Mouse (Mus musculus) MEL (cell line): ENCODE data around the gene Fam43a. TPM values are rescaled to one million over a fixed set of nuclear protein-coding genes. Genes with fewer than 3 reads are reported as not detected.

Experiments
- DNase-seq: peaks from one replicate; pipeline ENCODE4 v3.0.0; 2011; ENCODE audit warnings: low read depth, low spot score
- H3K27ac ChIP-seq: 2 replicates; pipeline ENCODE4 v1.5.1; 2012; ENCODE audit warnings: low read depth, mild to moderate bottlenecking, control low read depth, low read length, moderate library complexity; ENCODE audit not compliant: control insufficient read depth
- H3K27me3 ChIP-seq, 2 experiments: fragments of 150-350 bp in 1 of 2; sonication (generic) in 1 of 2; 2 replicates each; pipeline ENCODE4 v1.6.1; 2012; ENCODE audit warnings: low read length in 2 of 2, mild to moderate bottlenecking in 2 of 2, improper control_type of control experiment in 1 of 2, moderate library complexity in 1 of 2; ENCODE audit not compliant: insufficient read depth in 2 of 2, control insufficient read depth in 1 of 2
- H3K36me3 ChIP-seq, 2 experiments: 2 replicates each; pipeline ENCODE4 v1.6.1; 2012 to 2014; ENCODE audit warnings: low read length in 2 of 2, improper control_type of control experiment in 1 of 2, inconsistent platforms in 1 of 2, mild to moderate bottlenecking in 1 of 2; ENCODE audit not compliant: insufficient read depth in 2 of 2, control insufficient read depth in 1 of 2
- H3K4me1 ChIP-seq, 2 experiments: fragments of 150-350 bp in 1 of 2; sonication (generic) in 1 of 2; 2 replicates each; pipeline ENCODE4 v1.6.1; 2012; ENCODE audit warnings: low read length in 2 of 2, improper control_type of control experiment in 1 of 2, mild to moderate bottlenecking in 1 of 2; ENCODE audit not compliant: insufficient read depth in 2 of 2, control insufficient read depth in 1 of 2
- H3K4me3 ChIP-seq, 2 experiments: fragments of 150-350 bp in 1 of 2; sonication (generic) in 1 of 2; 2 replicates each; pipeline ENCODE4 v1.5.1; 2012; ENCODE audit warnings: low read depth in 2 of 2, low read length in 2 of 2, mild to moderate bottlenecking in 2 of 2, moderate library complexity in 2 of 2, control low read depth in 1 of 2, improper control_type of control experiment in 1 of 2; ENCODE audit not compliant: control insufficient read depth in 1 of 2, insufficient read depth in 1 of 2
- H3K79me2 ChIP-seq: 2 replicates; pipeline ENCODE4 v1.6.1; 2012; ENCODE audit warnings: mild to moderate bottlenecking, low read length, moderate library complexity; ENCODE audit not compliant: control insufficient read depth, poor library complexity, insufficient read depth
- H3K9ac ChIP-seq: 2 replicates; pipeline ENCODE4 v1.6.1; 2012; ENCODE audit warnings: low read depth, mild to moderate bottlenecking, control low read depth, low read length, moderate library complexity; ENCODE audit not compliant: control insufficient read depth, poor library complexity, severe bottlenecking
- H3K9me3 ChIP-seq: fragments of 150-350 bp; sonication (generic); replicated peaks from 2 replicates; pipeline ENCODE4 v1.6.1; 2012; ENCODE audit warnings: mild to moderate bottlenecking, low read length, improper control_type of control experiment, moderate library complexity; ENCODE audit not compliant: insufficient read depth
- CTCF ChIP-seq, 3 experiments: IDR thresholded peaks in 2 of 3; conservative IDR thresholded peaks in 1 of 3; 2 replicates each; pipeline ENCODE4 v1.5.1; 2011 to 2012; ENCODE audit warnings: low read length in 3 of 3, low read depth in 2 of 3, mild to moderate bottlenecking in 2 of 3, improper control_type of control experiment in 1 of 3, inconsistent platforms in 1 of 3, mixed read lengths in 1 of 3, moderate library complexity in 1 of 3; ENCODE audit not compliant: control insufficient read depth in 1 of 3, insufficient read depth in 1 of 3, poor library complexity in 1 of 3, severe bottlenecking in 1 of 3
- GABPA ChIP-seq: IDR thresholded peaks from 2 replicates; pipeline ENCODE4 v1.6.1; 2012; ENCODE audit warnings: low read depth, mild to moderate bottlenecking, inconsistent platforms, low read length, improper control_type of control experiment, moderate library complexity
- MAFK ChIP-seq: IDR thresholded peaks from 2 replicates; pipeline ENCODE4 v1.6.1; 2011; ENCODE audit warnings: low read depth, mild to moderate bottlenecking, low read length, improper control_type of control experiment, borderline replicate concordance
- MAX ChIP-seq: IDR thresholded peaks from 2 replicates; pipeline ENCODE4 v1.6.1; 2011; ENCODE audit warnings: low read length, improper control_type of control experiment
- MXI1 ChIP-seq: IDR thresholded peaks from 2 replicates; pipeline ENCODE4 v1.6.1; 2011; ENCODE audit warnings: mild to moderate bottlenecking, low read depth, low read length, improper control_type of control experiment
- MYC ChIP-seq: IDR thresholded peaks from 2 replicates; pipeline ENCODE4 v1.6.1; 2011; ENCODE audit warnings: low read depth, mild to moderate bottlenecking, low read length, improper control_type of control experiment, moderate library complexity
- NRF1 ChIP-seq: IDR thresholded peaks from 2 replicates; pipeline ENCODE4 v1.6.1; 2014; ENCODE audit warnings: low read depth, mild to moderate bottlenecking, inconsistent platforms, low read length, improper control_type of control experiment, moderate library complexity; ENCODE audit not compliant: poor library complexity, insufficient read depth, severe bottlenecking
- POLR2AphosphoS5 ChIP-seq: IDR thresholded peaks from 2 replicates; pipeline ENCODE4 v1.6.1; 2012; ENCODE audit warnings: low read depth, borderline replicate concordance, mild to moderate bottlenecking, inconsistent platforms, low read length, moderate library complexity, mixed read lengths
- SMC3 ChIP-seq: IDR thresholded peaks from 2 replicates; pipeline ENCODE4 v1.6.1; 2011; ENCODE audit warnings: low read depth, low read length, improper control_type of control experiment
- ZMIZ1 ChIP-seq: IDR thresholded peaks from 2 replicates; pipeline ENCODE4 v1.6.1; 2012; ENCODE audit warnings: low read depth, mild to moderate bottlenecking, inconsistent platforms, low read length, improper control_type of control experiment, moderate library complexity
- polyA plus RNA-seq, 2 experiments: library from polyadenylated mRNA; stranded (reverse) in 1 of 2; unstranded in 1 of 2; fragments of >175 nt in 1 of 2; fragments of >200 nt in 1 of 2; gene quantifications; 2 replicates each; pipeline versions ENCODE4 v1.2.1 to v1.2.4; 2012; ENCODE audit warnings: low replicate concordance in 2 of 2, low read depth in 1 of 2; ENCODE audit not compliant: insufficient read length in 2 of 2, insufficient read depth in 1 of 2, missing spikeins in 1 of 2
- total RNA-seq: library from RNA; depleted of rRNA; stranded (reverse); fragments of 300-350 nt; gene quantifications from 2 replicates; pipeline ENCODE4 v1.2.3, GENCODE M21; 2012

Gene Fam43a
- total and polyA plus RNA-seq, 3 experiments: 0.08 to 0.68 TPM; not detected in 1

- peaks cover under 1 to 53% of the 10 kb centered on the region in 2 experiments; a peak in 3 of 4 replicates for H3K36me3 ChIP-seq
- H3K4me1 ChIP-seq: no peaks in the 10 kb centered on the region
- H3K4me3 ChIP-seq: no peak overlapping the region
- DNase-seq: no peak
- no peaks in the 10 kb centered on the region for H3K27me3 ChIP-seq
- TF ChIP-seq POLR2AphosphoS5 (no peak), MAFK (no peak), GABPA (no peak), MXI1 (no peak)
- H3K27ac ChIP-seq: no peak overlapping the region
- H3K9me3 ChIP-seq: no peaks in the 10 kb centered on the region
- peaks cover 2% of the 10 kb centered on the region; the same call in 1 of the 2 replicates for H3K79me2 ChIP-seq
- H3K9ac ChIP-seq: no peak overlapping the region
These were observed 27.3 kb upstream of the Fam43a start for GRCm38 (mm10) chr16:30572239-30572638.

GRCm38 (mm10) chr16:30575815-30576214 lies 23.7 kb upstream of the Fam43a start:
- DNase-seq: no peak
- Histone ChIP-seq H3K27ac (no peak overlapping the region), H3K9ac (no peak overlapping the region), H3K4me3 (no peak overlapping the region), H3K79me2 (0 out of 2 replicates have a peak, but pooled peaks cover 2% of the 10 kb centered on the region), H3K36me3 (peaks cover 0 to 46% of the 10 kb centered on the region in 2 experiments; a peak in 2 of 4 replicates), H3K27me3 (no peaks in the 10 kb centered on the region), H3K9me3 (no peaks in the 10 kb centered on the region), H3K4me1 (no peaks in the 10 kb centered on the region)
- TF ChIP-seq MAX: no peak
- TF ChIP-seq MYC: no peak
- no peak for TF ChIP-seq CTCF (IDR thresholded peaks at IDR 0.05 in 2 of 3, conservative IDR thresholded peaks at IDR 0.05 in 1 of 3; ENCODE audit: control insufficient read depth in 1 of 3, insufficient read depth in 1 of 3, low read depth in 2 of 3, low read length in 3 of 3, poor library complexity in 1 of 3, severe bottlenecking in 1 of 3)
- TF ChIP-seq NRF1: no peak
- TF ChIP-seq SMC3: no peak

- no peak for DNase-seq
- Histone ChIP-seq H3K9me3 (no peaks in the 10 kb centered on the region), H3K36me3 (peaks cover 0 to 46% of the 10 kb centered on the region in 2 experiments; a peak in 2 of 4 replicates), H3K79me2 (0 out of 2 replicates have a peak, but pooled peaks cover 2% of the 10 kb centered on the region), H3K9ac (no peak overlapping the region), H3K4me1 (no peaks in the 10 kb centered on the region), H3K4me3 (no peak overlapping the region), H3K27me3 (no peaks in the 10 kb centered on the region), H3K27ac (no peak overlapping the region)
- TF ChIP-seq ZMIZ1: no peak
These were observed 23.1 kb upstream of the Fam43a start for GRCm38 (mm10) chr16:30576392-30576791.
